Mouse (Mus musculus): ENCODE measurements around the gene Fpr2. TPM values are rescaled to one million over a fixed set of nuclear protein-coding genes. Genes with fewer than 3 reads are reported as not detected.
"Not testable (repeated sequence)": the region's sequence is repeated elsewhere in the genome, so short reads cannot be mapped to it uniquely, and the experiment has no call there.

Gene Fpr2
- polyA plus RNA-seq, 1 experiment: 1.1 TPM

DNA sequence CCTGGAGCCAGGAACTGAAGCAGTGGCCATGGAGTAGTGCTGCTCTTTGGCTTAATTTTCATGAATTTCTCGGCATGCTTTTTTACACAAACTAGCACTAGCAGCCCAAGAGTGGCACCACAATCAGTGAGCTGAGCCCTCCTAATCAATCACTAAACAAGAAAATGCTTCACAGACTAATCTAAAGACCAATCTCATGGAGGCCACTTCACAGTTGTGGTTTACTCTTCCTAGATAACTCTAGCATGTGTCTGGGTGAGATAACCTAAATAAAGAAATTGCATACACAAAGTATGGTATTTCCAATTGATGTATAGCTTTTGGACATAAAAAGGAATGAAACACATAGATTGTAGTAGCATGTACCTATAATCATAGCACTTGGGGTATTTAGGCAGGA lies 8.3 kb upstream of the Fpr2 start:
- TF ChIP-seq FLI1 (IDR thresholded peaks at IDR 0.05; ENCODE audit: low read length) (no peak), GATA1 (IDR thresholded peaks at IDR 0.05; ENCODE audit: borderline replicate concordance, low read length) (no peak)
- Histone ChIP-seq H3K27me3 (replicated peaks) (peaks cover 2% of the 10 kb centered on the region), H3K4me1 (0 out of 2 replicates have a peak, but pooled peaks cover 3% of the 10 kb centered on the region), H3K9me3 (no peaks in the 10 kb centered on the region), H3K36me3 (replicated peaks; ENCODE audit: low read length) (no peaks in the 10 kb centered on the region), H3K4me3 (replicated peaks) (no peak overlapping the region)

DNA sequence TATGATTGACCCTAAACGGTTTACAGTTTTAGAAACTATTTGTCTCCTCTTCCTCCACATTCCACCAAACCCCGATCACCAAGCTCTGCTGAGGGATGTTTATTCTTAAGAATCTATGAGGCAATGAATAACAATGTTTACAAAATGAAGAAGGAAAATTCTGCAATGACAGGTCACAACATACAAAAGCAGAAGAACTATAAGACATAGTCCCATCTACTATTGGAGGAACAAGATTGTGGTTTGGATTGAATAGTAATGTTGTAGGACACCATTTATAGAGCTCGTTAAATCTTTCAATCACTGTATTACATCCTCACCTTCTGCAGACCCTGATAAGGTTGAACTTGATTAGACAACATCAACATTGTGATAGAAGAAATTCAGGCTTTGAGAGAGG lies 5.0 kb upstream of the Fpr2 start:
- TF ChIP-seq GATA1 (IDR thresholded peaks at IDR 0.05; ENCODE audit: borderline replicate concordance, low read length) (no peak), FLI1 (IDR thresholded peaks at IDR 0.05; ENCODE audit: low read length) (no peak)
- no peaks in the 10 kb centered on the region for H3K27me3 ChIP-seq (replicated peaks)
- H3K9me3 ChIP-seq: no peaks in the 10 kb centered on the region
- H3K36me3 ChIP-seq (replicated peaks; ENCODE audit: low read length): no peaks in the 10 kb centered on the region
- H3K4me3 ChIP-seq (replicated peaks): no peak overlapping the region
- H3K4me1 ChIP-seq: 0 out of 2 replicates have a peak, but pooled peaks cover 3% of the 10 kb centered on the region

DNA sequence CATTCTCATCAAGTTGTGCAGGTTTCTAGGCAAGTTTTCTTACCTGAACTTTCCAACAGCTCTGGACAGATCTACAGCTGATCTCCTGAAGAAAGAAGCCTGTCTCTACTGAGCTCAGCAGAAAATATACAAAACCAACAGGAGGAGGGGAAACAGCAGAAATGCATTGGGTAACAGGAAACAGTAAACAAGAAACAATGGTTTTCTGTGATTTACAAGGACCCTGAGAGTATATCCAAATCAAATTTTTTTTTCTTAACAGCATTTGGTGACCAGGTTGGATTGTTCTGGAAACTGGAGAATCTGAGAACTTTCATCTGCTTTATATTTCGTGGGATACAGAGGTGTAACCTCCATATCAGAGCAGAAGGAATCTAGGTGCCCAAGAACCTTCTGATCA lies 3.8 kb upstream of the Fpr2 start, which contains the start of gene Fpr1:
TSS of gene Fpr1 (minus strand) at position 101 of the 400 bp plus-strand sequence.
- Histone ChIP-seq H3K9me3 (no peaks in the 10 kb centered on the region), H3K27me3 (replicated peaks) (no peaks in the 10 kb centered on the region), H3K4me3 (replicated peaks) (peak within 1 kb of the TSS; percentile 12)

DNA sequence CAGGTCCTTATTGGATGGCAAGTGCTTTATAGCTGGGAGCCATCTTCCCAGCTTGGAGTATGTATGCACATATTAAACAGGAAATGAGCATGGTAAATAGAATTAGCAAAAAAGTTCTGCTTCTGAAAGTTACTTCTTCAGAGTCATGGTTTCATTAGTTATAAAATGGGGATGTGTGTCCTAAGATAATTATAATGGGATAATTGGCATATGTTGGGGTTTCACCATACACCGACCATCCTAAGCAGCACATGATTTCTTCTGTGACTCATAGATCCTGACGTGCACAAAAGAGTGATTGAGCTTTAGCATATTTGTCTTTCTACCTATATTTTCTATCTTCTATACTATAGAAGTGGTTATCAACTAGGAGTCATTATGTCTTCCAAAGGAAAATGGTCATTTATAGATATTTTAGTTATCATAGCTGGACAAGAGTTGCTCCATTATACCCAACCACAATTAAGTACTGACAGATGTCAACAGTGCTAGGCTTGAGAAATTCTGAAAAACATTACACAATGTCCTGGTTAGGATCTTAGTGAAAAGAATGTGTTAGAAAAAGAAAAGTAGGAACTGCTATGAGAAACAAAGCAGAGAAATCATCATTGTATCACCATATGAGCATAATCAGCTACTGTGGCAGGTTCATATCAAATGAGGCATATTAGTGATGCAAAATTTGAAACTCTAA lies 2.3 kb downstream of the Fpr2 start:
- H3K4me1 ChIP-seq: peaks cover 7% of the 10 kb centered on the region
- TF ChIP-seq GATA1 (IDR thresholded peaks at IDR 0.05; ENCODE audit: borderline replicate concordance, low read length) (no peak), FLI1 (IDR thresholded peaks at IDR 0.05; ENCODE audit: low read length) (no peak)
- no peaks in the 10 kb centered on the region for H3K36me3 ChIP-seq (replicated peaks; ENCODE audit: low read length)
- H3K27me3 ChIP-seq (replicated peaks): no peaks in the 10 kb centered on the region
- no peaks in the 10 kb centered on the region for H3K9me3 ChIP-seq
- no peak overlapping the region for H3K4me3 ChIP-seq (replicated peaks)

More for the DNA sequence above, 3.8 kb upstream of the Fpr2 start, which contains the start of gene Fpr1:
- no peak for TF ChIP-seq GATA1 (IDR thresholded peaks at IDR 0.05; ENCODE audit: borderline replicate concordance, low read length)
- no peak for TF ChIP-seq FLI1 (IDR thresholded peaks at IDR 0.05; ENCODE audit: low read length)
- Histone ChIP-seq H3K36me3 (replicated peaks; ENCODE audit: low read length) (no peaks in the 10 kb centered on the region), H3K4me1 (0 out of 2 replicates have a peak, but pooled peaks cover 3% of the 10 kb centered on the region)

DNA sequence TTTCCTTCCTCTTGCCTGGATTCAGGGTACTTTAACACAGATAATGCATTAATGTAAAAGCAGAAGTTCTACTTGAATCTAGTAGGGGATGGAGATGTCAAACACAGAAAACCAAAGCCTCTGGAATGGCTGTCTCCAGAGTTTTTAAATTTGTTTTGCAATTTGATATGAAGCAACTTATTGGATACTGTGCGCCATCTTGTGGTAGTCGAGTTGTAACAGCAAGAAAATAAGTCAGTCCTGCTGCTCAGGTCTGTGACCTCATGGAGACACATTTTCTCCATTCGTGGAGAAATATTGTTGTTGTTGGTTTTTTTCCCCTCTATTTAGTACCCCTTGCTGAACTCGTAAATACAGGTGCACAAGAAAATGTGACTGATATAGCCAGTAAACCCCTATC lies 8.4 kb downstream of the Fpr2 start:
- Histone ChIP-seq H3K27me3 (replicated peaks) (no peaks in the 10 kb centered on the region), H3K36me3 (replicated peaks; ENCODE audit: low read length) (no peaks in the 10 kb centered on the region), H3K4me1 (peaks cover 7% of the 10 kb centered on the region), H3K9me3 (no peaks in the 10 kb centered on the region), H3K4me3 (replicated peaks) (no peak overlapping the region)
- TF ChIP-seq GATA1 (IDR thresholded peaks at IDR 0.05; ENCODE audit: borderline replicate concordance, low read length) (no peak), FLI1 (IDR thresholded peaks at IDR 0.05; ENCODE audit: low read length) (no peak)

DNA sequence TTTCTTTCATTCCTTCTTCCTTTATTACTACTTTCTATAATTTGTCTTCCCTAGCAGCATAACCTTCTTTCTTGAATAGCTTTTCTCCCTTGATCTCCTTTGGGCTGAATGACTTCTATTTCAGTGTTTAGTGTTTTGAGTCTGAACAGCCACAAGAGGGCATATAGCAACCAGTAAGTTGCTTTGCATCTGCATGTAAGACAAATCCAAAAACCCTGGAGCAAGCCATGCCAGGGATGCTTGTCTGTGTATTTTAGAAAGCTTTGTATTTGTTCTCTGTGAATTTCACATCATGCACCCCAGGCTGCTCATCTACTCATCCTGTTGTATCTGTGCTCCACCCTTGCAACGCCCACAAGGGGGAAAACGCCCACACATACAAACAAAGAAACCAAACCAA lies 11.6 kb downstream of the Fpr2 start:
- H3K27me3 ChIP-seq (replicated peaks): peaks cover 4% of the 10 kb centered on the region
- TF ChIP-seq FLI1 (IDR thresholded peaks at IDR 0.05; ENCODE audit: low read length) (no peak), GATA1 (IDR thresholded peaks at IDR 0.05; ENCODE audit: borderline replicate concordance, low read length) (no peak)
- H3K36me3 ChIP-seq (replicated peaks; ENCODE audit: low read length): no peaks in the 10 kb centered on the region
- H3K4me3 ChIP-seq (replicated peaks): no peak overlapping the region
- no peaks in the 10 kb centered on the region for H3K4me1 ChIP-seq
- H3K9me3 ChIP-seq: no peaks in the 10 kb centered on the region

DNA sequence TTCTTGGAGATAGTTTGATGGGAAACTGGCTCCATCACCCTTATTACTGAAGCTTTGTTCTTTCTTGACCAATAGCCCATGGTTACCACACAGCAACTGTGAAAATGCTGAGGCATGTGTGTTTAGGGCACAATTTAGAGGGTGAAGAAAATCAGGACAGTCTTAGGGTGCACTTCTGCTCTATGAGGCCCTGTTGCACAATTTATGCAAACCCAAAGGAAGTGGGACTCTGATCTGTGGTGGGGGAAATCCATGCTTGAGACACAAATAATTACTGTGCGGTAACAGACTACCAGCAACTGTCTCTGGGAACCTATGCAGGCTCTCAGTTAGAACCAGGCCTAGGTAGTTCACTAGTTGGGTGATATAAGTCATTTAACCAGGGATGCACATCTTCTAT lies 13.1 kb downstream of the Fpr2 start:
- H3K9me3 ChIP-seq: no peaks in the 10 kb centered on the region
- H3K36me3 ChIP-seq (replicated peaks; ENCODE audit: low read length): no peaks in the 10 kb centered on the region
- no peak overlapping the region for H3K4me3 ChIP-seq (replicated peaks)
- peaks cover 4% of the 10 kb centered on the region for H3K27me3 ChIP-seq (replicated peaks)
- H3K4me1 ChIP-seq: no peaks in the 10 kb centered on the region
- TF ChIP-seq GATA1 (IDR thresholded peaks at IDR 0.05; ENCODE audit: borderline replicate concordance, low read length): no peak
- no peak for TF ChIP-seq FLI1 (IDR thresholded peaks at IDR 0.05; ENCODE audit: low read length)

DNA sequence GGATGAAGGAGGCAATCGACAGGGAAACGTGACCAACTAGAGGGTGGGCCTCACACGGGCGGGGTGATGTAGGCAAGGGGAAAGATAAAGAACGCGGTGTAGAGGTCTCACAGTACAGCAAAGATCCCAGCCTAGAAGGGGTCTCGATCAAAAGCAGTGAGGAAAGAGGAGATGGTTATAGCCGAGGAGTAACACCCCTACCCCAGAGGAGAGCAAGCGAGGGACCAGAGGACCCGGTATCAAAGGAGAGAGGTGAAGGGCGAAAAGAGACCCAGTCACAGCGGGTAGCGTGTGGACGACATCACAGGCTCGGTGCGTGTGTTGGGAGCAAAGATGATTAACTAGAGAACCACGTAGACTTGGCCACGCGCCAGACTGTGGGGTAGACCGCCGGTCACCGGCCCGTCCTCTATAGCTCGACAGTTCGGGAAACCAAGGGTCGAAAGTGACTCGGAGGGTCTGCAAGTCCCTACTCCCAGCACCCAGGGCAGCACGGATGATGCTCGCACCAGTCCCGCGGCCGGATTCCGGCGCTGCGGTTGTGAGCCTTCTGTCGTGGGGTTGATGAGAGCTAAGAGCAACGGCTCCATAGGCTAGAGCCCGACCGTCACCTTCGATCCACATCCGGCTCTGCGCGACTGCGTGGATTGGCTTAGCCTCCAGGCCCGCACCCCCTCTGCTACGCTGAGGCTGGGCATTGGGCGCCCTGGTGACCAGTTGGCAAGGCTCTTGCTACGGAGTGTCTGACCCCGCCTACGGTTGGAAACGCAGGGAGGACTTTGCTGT lies 22.2 kb downstream of the Fpr2 start:
- Histone ChIP-seq H3K4me1 (peaks cover 8% of the 10 kb centered on the region; the same call in 1 of the 2 replicates), H3K4me3 (replicated peaks) (peak overlapping the region; percentile 81), H3K9me3 (peaks cover 18% of the 10 kb centered on the region), H3K36me3 (replicated peaks; ENCODE audit: low read length) (no peaks in the 10 kb centered on the region), H3K27me3 (replicated peaks) (peaks cover 24% of the 10 kb centered on the region)
- no peak for TF ChIP-seq FLI1 (IDR thresholded peaks at IDR 0.05; ENCODE audit: low read length)
- TF ChIP-seq GATA1 (IDR thresholded peaks at IDR 0.05; ENCODE audit: borderline replicate concordance, low read length): no peak

DNA sequence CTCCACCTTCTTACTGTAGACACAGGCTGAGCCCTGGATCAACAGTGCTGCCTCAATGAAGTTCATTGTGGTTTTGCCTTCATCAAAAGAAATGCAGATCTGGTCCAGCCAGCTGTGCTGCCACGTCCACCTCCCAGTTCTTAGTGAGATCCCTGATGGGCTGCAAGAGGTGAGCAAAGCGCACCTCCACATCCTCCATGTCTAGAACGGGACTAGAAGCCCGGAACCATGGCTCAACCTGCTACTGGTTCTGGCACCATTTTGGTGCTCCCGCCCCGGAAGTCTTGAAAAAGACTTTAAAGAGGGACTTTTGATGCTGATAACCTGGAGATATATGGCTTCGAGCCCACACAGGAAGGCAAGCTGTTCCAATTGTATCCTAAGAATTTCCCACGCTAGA lies 25.0 kb downstream of the Fpr2 start:
- H3K27me3 ChIP-seq (replicated peaks): peaks cover 15% of the 10 kb centered on the region

DNA sequence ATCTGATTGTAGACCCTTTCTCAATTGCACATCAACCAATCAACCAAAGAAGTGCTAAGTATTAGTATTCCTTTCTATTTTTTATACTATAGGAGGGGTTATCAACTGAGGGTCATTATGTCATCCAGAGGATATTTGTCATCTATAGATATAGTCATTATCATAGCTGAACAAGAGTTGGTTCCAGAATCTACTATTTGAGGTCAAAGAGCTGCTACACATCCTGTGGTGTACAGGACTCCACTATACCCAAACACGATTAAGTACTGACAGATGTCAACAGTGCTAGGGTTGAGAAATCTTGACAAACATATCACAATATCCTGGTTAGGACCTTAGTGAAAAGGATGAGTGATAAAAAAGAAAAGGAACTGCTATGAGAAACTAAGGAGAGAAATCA lies 29.8 kb downstream of the Fpr2 start:
- Histone ChIP-seq H3K9me3 (no peaks in the 10 kb centered on the region), H3K36me3 (replicated peaks; ENCODE audit: low read length) (no peaks in the 10 kb centered on the region), H3K27me3 (replicated peaks) (no peaks in the 10 kb centered on the region), H3K4me3 (replicated peaks) (no peak overlapping the region), H3K4me1 (no peaks in the 10 kb centered on the region)
- no peak for TF ChIP-seq FLI1 (IDR thresholded peaks at IDR 0.05; ENCODE audit: low read length)
- no peak for TF ChIP-seq GATA1 (IDR thresholded peaks at IDR 0.05; ENCODE audit: borderline replicate concordance, low read length)

More for the DNA sequence above, 25.0 kb downstream of the Fpr2 start:
- not testable (repeated sequence) for H3K4me1 ChIP-seq; H3K36me3 ChIP-seq (replicated peaks; ENCODE audit: low read length); H3K4me3 ChIP-seq (replicated peaks)
- H3K9me3 ChIP-seq: peaks cover 18% of the 10 kb centered on the region
